Mouse (Mus musculus) kidney, adult 9 months (tissue): ENCODE measurements around the gene Gm21964.
A peak's percentile ranks its signal among the peaks of the same experiment; 100 is the strongest.

Experiments used
- DNase-seq: peaks from one replicate; pipeline ENCODE4 v3.0.0; 2022

The Gm21964 gene

DNA sequence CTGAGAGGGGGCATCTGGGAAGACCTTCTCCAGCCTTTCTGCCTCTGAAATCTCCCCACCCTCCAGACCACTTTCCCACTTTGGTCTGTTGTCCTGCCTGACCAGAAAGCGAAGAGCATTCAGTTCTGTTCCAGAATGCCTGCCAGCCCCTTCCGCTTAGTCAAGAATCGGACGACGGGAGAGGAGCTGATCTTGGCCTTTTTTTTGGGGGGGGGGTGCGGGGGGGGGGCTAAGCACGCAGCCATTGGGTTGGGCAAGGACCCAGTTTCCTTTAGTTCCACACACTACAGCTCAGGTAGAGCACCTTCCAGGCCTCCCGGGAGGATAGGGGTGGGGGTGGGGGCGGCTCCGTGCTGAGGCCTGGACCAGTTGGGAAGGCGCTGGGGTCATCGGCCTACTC lies at the start of gene Gm21964:
Gene Gm21964, plus strand, starts transcription at position 301 of the 400 bp plus-strand sequence.
- no peak for DNase-seq

DNA sequence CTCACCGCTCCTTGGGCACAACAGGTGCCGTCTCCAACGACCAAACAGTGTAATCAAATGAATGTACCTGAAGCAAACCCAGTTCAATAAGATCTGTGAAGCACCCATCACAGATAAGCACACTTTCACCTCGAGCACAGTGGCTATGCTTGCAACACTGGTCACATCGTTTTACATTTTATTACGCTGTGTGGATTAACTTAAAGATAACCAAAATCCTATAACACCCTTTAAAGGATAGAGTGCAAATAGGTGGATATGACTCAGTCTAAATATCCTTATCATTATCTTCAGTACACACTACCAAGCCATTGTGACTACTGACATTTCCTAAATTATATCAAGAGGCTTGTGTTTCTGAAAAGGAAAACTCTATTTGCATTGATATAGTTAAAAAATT lies 49.8 kb upstream of the Gm21964 start:
- no peak for DNase-seq

DNA sequence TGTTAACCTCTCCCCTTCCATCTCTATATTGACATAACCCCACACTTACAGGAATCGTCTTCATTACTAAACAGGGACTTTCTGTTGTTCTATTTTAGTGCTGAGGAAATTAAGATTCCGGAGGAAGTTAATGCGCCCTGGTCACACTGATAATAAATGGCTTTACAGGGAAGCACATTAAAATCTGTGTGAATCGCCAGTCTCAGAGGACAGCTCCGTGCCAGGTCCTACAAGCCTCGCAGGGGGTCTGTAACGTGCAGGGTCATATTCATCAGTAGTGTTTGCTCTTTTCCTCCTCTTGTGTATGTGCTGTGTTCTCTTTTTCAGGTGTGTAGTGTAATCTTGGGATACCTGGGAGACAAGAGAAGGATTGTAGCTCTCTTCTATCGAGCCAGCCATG lies 42.8 kb upstream of the Gm21964 start:
- no peak for DNase-seq

DNA sequence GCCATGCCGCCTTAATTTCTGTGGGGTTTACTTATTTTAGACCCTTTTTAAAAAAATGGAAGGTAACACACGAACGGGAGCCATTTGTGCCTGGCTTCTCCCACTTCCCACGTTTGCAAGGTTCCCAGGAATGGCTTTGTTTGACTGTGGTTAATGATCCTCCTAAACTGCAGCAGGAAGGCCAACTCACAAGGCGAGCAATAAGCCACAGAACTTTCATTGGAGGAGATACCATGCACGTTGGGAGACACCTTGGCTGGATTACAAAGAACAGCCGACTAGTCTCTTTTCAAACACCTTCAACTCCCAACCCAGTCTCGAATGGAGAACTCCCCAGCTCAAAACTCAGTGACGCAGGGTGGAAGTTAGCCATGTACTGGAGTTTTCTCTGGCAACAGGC lies 36.8 kb upstream of the Gm21964 start:
- no peak for DNase-seq

DNA sequence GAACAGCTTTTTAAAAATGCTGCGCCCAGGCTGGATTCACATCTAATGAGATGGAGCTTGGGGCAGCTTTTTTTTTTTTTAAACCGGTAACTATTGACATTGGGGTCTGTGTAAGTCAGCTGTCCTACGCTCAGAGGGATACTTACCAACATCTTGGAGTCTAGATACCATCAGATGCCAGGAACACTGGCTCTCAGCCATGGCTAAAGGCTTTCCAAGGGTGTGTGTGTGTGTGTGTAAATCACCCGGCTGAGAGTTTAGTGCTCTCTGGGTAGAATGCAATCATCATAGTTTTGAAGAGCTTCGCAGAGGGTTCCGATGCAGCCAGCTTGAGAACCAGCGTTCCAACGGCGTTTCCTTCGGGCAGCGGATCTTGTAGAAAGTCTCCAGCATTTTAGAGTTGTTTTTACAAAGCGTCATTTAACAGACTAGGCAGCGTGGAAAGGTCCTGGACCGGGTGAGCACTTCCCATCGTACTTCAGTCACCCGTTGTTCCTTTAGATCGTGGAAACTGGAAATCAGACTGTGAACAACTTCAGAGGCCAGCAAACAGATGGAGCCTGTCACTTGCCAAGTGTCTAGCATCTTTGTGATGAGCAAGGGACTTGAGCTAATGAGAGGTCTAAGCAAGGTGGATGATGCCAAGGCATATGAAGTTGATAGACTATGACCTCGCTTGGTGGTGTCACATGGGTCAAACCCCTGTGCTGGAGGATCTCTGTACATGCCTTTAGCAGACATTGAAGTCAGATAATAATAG lies 36.2 kb upstream of the Gm21964 start:
- DNase-seq, result no peak

DNA sequence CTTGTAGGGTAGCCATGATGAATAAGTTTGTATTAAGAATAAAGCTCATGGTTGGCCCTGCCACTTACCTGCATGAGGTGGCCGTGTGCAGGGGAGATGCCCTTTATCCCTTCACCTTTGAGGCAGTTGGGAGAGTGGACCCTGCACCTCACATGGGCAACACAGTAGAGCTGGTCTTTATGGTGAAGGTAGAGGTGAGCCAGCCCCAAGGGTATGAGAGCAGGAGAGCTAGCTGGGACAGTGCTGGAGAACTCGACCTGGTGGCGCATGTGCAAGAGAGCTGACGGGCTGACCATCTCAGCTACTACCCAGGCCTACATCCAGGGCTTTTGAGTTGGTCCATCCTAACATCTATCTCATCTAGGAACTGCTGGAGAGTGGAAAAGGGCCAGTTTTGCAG lies 35.3 kb upstream of the Gm21964 start:
- no peak for DNase-seq

DNA sequence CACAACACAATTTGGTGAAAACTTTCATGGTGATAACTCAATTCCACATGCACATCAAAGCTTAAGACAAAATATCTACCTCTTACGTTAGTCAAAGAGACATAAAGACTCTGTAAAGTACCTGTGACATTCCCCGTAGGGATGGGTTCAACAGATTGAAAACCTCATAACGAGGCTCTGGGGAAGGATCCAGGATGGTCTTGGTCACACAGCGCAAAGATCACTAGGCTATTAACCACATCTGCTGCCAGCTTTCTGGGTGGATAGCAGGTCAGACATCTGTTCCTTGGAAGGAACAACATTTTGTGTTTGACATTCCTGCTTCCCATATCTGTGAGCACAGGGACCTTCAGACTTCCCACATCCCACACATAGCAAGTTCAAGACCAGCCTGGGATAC lies 31.3 kb upstream of the Gm21964 start:
- no peak for DNase-seq

DNA sequence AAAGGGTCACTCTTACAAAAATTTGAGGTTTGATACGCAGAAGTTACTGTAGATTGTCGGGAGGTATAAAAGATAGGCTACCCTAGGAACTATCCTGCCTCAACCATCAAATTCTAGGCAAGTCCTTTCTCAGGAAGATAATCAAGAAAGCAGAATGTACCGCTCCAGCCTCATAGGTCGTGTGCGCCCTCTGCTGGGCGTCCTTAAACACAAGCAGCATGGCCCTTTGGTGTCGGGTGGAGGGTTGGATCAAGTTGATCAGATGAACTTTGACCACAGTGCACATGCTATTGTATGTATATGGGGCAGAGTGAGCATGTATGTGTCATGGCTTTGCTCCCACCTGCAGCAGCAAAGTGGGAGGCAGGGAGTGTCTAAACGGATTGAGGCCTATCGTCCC lies 29.4 kb upstream of the Gm21964 start:
- peak; percentile 53 for DNase-seq

DNA sequence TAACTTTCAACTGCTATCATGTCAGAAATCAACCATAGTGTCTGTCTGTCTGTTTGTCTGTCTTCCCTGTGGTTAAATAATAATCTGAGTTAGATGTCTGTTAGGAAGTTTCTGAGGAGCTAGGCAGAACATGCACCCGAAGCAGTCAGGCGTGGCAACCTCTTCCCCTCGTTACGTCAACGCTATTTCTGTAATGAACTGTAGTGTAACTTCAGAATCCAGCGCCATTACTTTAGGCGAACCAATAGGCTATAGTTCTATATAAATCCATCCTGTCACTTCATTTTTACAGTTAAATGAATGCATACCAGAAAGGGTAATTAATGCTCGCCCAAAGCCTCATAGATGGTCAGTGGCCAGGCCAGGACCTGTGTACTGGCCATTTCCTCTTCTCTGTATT lies 26.5 kb upstream of the Gm21964 start:
- DNase-seq, result peak; percentile 39

DNA sequence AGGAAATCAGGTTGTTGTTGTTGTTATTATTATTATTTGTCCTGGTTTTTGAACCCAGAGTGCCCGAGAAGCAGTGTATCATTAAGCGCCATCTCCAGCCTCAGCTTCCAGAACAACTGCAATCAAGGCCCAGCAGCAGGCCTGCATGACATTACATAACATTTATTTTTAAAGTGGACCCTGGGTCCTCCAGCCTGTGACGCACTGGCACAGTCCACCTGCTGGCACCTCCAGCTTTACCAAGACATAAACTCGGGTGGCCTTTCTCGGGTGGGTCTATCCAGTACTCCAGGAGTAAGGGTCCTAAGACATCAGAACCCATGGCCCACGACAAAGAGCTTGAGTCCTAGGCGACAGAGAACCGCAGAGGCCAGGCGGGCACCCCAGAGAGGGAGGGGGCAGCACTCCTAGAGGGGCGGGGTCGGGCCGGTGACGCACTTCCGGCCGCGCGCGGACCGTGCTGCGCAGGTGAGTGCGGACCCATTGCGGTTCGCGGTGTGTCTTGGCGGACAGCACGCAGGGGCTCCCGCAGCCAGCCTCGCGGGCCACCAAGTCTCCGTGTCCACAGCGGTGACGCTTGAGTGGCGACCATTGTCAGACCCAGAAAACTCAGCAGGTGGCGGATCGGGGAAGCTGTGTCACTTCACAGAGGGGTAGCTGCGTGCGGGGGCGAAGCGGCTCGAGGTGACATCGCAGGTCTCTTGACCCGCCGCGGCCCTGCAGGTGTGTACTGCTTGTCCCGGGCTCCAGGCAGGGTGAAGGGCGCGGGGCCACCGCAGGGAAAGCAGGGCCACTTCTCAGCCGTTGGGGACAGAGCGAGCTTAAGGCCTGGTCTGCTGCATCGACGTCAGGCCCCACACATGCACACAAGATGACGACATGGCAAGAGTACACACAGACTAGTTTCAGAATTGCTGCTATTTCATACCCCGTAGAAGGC lies 21.5 kb upstream of the Gm21964 start, which contains the start of gene Zfp612:
Gene Zfp612, plus strand, starts transcription at position 465 of the 940 bp plus-strand sequence.
- peak; percentile 69 for DNase-seq

DNA sequence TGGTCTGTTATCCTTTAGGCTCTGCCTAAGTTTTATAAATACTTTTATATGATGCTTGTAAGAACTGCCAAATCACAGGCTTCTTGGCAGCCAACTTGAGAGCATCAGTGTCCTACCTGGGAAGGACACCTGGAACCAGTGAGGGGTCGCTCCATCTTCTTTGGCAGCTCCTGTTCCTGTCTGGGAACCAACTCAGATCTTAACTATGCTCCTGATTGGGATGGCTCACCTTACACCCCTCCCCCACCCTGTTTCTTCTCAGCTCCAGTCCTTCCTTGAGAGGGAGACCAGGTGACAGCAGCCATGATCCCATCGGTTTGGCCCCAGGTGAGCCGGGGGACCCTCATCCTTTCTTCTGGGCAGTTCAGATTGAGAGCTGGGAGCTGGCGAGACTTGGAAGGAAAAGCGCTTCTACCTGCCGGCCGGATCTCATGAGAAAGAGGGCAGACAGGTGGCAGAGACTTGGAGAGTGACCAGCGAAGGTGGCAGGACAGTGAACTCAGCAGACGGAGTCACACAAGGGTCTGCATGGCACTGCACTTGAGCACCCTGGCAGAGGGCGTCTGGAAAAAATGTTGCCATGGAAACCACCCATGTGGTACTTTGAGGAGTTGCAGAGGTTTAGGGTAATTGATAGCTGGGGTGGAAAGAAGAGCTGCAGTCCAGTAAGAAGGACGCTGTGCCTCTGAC lies 18.4 kb upstream of the Gm21964 start:
- DNase-seq, result no peak

DNA sequence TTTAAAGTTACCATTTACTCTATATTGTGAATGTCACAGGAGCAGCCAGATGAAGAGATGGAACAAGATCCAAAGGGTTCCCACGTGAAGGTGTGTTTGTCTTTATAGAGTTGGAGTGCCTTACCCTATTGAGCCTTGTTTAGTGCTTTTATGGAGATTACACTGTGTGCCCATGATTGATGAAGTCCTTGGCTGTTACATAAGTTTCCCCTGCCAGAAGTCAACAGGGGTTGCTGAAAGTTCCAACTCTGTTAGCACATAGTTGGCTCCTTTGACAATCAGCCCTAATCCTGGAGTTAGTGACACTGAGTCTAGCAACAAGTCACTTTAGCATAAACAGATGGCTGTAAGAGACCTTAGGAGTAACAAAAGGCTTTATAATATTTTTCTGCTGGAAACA lies 9.1 kb upstream of the Gm21964 start:
- no peak for DNase-seq

DNA sequence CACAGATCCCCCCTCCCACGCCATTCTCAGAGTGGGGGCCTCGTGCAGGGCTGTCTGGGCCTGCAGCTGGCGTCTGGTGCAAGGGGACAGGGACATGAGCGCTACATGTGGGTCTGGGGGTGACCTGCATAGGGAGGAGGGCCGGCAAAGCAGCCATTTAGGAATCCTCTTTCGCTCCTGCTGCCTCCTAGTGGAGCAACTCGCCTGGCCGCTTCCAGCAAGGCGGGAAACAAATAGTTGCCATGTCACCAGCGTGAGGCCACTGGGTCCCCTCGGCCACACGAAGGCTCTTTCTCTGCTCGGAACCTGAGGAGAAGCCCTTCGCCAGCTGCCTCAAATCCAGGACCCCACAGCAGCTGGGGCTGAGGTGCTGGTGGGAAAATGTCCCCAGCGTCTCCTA lies 669 bp downstream of the Gm21964 start:
- no peak for DNase-seq

DNA sequence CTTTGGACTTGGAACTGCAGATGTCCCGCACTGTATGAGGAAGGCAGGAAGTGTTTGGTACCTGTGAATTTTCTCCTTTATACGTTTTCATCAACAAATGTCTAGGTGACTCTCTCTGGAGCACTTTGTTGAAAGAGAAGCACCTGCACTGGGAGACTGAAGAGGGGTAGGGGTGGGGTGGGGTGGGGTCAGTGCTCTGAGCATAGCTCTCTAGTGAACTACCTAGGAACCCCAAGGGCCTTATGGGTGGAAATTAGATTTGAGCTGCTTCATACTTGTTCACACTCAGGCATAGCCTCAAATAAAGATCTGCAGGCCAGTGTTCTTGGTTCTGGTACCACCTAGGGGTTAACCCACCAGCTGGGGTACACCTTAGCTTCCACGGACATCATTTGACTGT lies 1.6 kb downstream of the Gm21964 start, which contains the start of gene Gm17720:
Gene Gm17720, minus strand, starts transcription at position 101 of the 400 bp plus-strand sequence.
- no peak for DNase-seq

DNA sequence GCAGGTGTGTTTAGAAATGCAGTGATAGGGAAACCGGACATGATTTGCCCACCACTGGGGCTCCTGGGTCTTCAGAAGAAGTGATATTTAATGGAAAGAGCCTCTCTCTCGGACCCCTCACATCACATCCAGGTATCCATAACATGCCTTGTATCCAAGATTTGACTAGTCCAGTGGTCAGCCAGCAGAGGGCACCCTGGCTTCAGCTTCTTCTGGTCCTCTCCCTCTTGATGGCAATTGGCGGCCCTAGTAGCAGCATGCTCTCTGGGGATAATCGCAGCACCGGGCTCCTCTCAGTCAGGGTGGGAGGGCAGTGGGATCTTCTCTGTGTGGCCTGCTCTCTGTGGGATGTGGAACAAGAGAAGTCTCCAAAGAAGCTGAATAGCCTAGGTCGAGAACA lies 18.7 kb downstream of the Gm21964 start:
- DNase-seq, result peak; percentile 9

DNA sequence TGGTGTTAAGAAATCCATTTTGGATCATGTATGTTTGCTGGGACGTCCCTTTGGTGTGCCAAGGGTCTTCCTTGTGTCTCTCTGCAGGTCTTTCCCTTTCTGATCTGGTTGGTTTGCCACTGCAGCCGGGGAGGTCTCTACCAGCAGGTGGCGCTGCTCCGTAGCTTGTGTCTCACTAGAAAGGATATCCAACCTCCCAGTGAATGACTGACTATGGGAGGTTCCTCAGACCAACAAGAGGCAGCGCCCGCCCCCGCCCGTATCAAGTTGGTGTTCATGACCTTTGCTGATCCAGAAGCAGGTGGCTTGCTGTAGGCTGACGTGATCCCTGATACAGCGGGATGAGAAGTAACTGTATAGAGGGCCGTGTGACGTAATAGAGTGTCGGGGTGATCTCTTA lies 29.5 kb downstream of the Gm21964 start:
- peak; percentile 76 for DNase-seq

DNA sequence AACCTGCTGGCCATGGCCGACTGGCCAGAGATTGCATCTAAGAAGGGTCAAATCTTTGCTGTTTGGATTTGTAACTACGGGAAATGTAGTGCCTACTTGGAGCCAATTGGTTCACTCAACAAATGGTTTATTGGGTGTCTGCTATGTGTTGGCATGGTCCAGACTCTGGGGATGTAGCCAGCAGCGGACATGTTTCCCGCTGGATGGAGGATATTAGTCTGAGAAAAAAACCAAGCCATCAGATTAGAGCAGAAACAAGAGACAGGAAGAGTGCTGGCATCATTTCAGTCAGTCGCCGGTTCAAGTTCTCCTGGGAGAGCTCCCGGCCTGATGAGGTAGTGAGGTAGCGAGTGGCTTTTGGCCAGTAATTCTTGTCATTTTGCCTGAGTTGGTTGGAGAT lies 33.2 kb downstream of the Gm21964 start:
- DNase-seq, result no peak

DNA sequence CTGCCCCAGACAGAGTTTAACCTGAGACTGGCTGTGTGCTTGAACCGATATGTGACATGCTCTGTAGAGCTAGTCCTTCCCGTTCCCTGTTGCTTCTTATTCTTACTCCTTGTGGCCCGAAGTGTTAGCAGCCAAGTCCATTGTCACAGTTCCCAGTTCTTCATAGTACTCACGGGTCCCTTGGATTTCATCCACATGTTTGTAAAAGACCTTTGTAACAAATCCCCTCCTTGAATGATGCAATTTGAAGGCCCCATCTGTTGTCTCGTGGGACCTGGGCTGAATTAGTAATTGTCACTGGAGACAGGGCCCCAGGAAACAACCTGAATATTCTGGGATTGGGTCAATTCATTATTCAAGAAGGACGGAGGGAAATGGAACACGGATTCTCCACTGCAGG lies 34.5 kb downstream of the Gm21964 start:
- DNase-seq, result no peak

DNA sequence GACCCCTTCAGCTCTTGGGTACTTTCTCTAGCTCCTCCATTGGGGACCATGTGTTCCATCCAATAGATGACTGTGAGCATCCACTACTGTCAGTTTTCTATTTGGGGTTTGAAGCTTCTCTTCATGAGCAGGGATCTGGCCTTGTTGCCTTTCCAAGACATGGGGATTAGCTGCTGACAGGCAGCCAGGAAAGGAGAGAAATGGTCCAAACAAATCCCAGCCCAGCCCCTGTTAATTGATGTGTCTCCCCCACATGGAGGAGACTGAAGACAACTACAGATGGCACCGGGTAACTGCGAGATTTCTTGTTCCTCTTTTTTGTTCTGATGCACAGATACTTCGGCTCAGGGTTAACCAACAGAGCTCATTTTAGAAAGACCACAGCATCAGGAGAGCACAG lies 39.1 kb downstream of the Gm21964 start:
- DNase-seq, result no peak

DNA sequence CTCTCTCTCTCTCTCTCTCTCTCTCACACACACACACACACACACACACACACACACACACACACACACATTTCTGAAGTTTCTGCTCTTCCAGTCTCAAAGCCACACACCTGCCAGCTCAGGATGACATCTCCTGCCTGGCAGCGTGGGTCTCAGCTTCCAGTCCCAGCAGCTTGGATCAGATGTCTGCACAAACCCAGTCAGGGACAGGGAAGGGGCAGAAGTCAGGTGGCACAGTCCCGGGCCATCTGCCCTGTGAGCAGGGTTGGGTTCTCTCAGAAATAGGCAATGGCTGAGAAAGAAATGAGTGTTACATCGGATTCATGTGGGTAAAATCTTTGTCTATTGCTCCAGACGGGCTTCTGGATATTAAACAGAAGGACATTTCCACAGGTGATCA lies 39.8 kb downstream of the Gm21964 start:
- no peak for DNase-seq

DNA sequence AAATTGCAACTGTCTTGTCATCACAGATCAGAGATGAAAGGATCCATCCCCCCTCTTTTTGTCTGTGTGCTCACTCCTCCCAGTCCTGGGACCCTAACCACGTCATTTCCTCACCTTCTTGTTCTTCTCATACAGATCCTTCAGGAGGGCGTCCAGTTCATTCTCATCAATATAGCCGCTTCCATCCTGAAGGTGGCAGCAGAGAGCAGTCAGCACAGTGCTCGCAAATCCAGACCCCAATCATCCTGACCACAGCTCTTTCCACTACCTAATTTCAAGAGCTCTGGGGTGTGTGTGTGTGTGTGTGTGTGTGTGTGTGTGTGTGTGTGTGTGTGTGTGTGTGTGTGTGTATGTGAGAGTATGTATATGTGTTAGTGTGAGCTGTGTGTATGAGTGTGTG lies 44.5 kb downstream of the Gm21964 start:
- DNase-seq, result peak; percentile 39

DNA sequence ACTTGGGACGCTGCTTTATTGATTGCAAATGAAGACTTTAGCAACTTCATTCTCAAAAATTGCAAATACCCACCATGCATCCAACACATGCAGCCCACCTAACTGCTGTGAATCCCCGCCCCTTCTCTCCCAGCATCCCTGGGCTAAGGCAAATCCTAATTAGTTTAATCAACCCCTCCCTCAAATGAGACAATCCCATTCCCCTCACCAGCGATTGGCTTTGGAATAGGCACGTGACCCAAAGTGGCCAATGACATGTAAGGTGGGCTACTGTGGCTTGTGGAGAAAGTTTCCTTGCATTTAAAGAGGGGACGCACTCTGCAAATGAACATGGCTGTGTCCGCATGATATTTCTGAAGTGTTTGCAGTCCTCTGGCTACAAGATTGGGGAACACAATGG lies 51.9 kb downstream of the Gm21964 start:
- no peak for DNase-seq
